Mouse (Mus musculus): ENCODE measurements around the gene Ugt1a8. TPM values are rescaled to one million over a fixed set of nuclear protein-coding genes. Genes with fewer than 3 reads are reported as not detected.
"Not testable (repeated sequence)": the region's sequence is repeated elsewhere in the genome, so short reads cannot be mapped to it uniquely, and the experiment has no call there.

Gene Ugt1a8
- polyA plus RNA-seq, 1 experiment from 2014 or later = not detected

GRCm38 (mm10) chr1:88218051-88218450 lies 130.4 kb downstream of the Ugt1a8 start:
- no peaks in the 10 kb centered on the region for H3K4me1 ChIP-seq
- no peak overlapping the region for H3K4me2 ChIP-seq (replicated peaks)
- ATAC-seq (ENCODE audit: low FRiP score, low read depth) = no peak
- WGBS = 75% methylated on average over 9 of the region's 9 CpGs
- no peaks in the 10 kb centered on the region for H3K27me3 ChIP-seq
- H3K9me3 ChIP-seq = peaks cover 47% of the 10 kb centered on the region
- H3K4me3 ChIP-seq = no peak overlapping the region
- no peak overlapping the region for H3K9ac ChIP-seq (replicated peaks)
- no peak overlapping the region for H3K27ac ChIP-seq (replicated peaks)
- no peaks in the 10 kb centered on the region for H3K36me3 ChIP-seq

- WGBS = 49% methylated on average over 4 of the region's 4 CpGs
- Histone ChIP-seq H3K4me3 (no peak overlapping the region), H3K9ac (replicated peaks) (no peak overlapping the region), H3K9me3 (peaks cover 41% of the 10 kb centered on the region), H3K4me1 (no peaks in the 10 kb centered on the region), H3K27ac (replicated peaks) (no peak overlapping the region), H3K27me3 (no peaks in the 10 kb centered on the region), H3K36me3 (no peaks in the 10 kb centered on the region), H3K4me2 (replicated peaks) (no peak overlapping the region)
- no peak for ATAC-seq (ENCODE audit: low FRiP score, low read depth)
Observed at GRCm38 (mm10) chr1:88218591-88218990, 131.0 kb downstream of the Ugt1a8 start.

GRCm38 (mm10) chr1:88219054-88219453 lies 131.4 kb downstream of the Ugt1a8 start:
- ATAC-seq (ENCODE audit: low FRiP score, low read depth) = no peak
- peaks cover 37% of the 10 kb centered on the region for H3K9me3 ChIP-seq
- no peaks in the 10 kb centered on the region for H3K36me3 ChIP-seq
- H3K27ac ChIP-seq (replicated peaks) = no peak overlapping the region
- WGBS = 15% methylated on average over 1 of the region's 1 CpGs
- H3K9ac ChIP-seq (replicated peaks) = no peak overlapping the region
- H3K4me3 ChIP-seq = no peak overlapping the region
- no peaks in the 10 kb centered on the region for H3K27me3 ChIP-seq
- H3K4me2 ChIP-seq (replicated peaks) = no peak overlapping the region
- H3K4me1 ChIP-seq = no peaks in the 10 kb centered on the region

- no peak for ATAC-seq (ENCODE audit: low FRiP score, low read depth)
- H3K4me2 ChIP-seq (replicated peaks) = no peak overlapping the region
- H3K9me3 ChIP-seq = peaks cover 27% of the 10 kb centered on the region
- H3K4me3 ChIP-seq = no peak overlapping the region
- H3K27ac ChIP-seq (replicated peaks) = no peak overlapping the region
- H3K27me3 ChIP-seq = no peaks in the 10 kb centered on the region
- no peaks in the 10 kb centered on the region for H3K4me1 ChIP-seq
- H3K9ac ChIP-seq (replicated peaks) = no peak overlapping the region
- no peaks in the 10 kb centered on the region for H3K36me3 ChIP-seq
Observed at GRCm38 (mm10) chr1:88220336-88220735, 132.7 kb downstream of the Ugt1a8 start.

GRCm38 (mm10) chr1:88222216-88222615 lies 134.6 kb downstream of the Ugt1a8 start:
- 49% methylated on average over 2 of the region's 2 CpGs for WGBS
- H3K4me2 ChIP-seq (replicated peaks) = no peak overlapping the region
- no peak overlapping the region for H3K27ac ChIP-seq (replicated peaks)
- no peak overlapping the region for H3K4me3 ChIP-seq
- no peak overlapping the region for H3K9ac ChIP-seq (replicated peaks)
- H3K4me1 ChIP-seq = no peaks in the 10 kb centered on the region
- H3K36me3 ChIP-seq = no peaks in the 10 kb centered on the region
- ATAC-seq (ENCODE audit: low FRiP score, low read depth) = no peak
- H3K9me3 ChIP-seq = peaks cover 30% of the 10 kb centered on the region
- H3K27me3 ChIP-seq = no peaks in the 10 kb centered on the region

- not testable (repeated sequence) for ATAC-seq (ENCODE audit: low FRiP score, low read depth); H3K4me1 ChIP-seq; H3K4me2 ChIP-seq (replicated peaks); H3K36me3 ChIP-seq; H3K4me3 ChIP-seq; H3K27me3 ChIP-seq; H3K9ac ChIP-seq (replicated peaks); H3K27ac ChIP-seq (replicated peaks)
- H3K9me3 ChIP-seq = peaks cover 33% of the 10 kb centered on the region
Observed at GRCm38 (mm10) chr1:88223011-88223515, 135.4 kb downstream of the Ugt1a8 start.

- Histone ChIP-seq H3K27ac (replicated peaks) (no peak overlapping the region), H3K9ac (replicated peaks) (no peak overlapping the region), H3K4me3 (no peak overlapping the region), H3K4me2 (replicated peaks) (no peak overlapping the region), H3K4me1 (no peaks in the 10 kb centered on the region), H3K36me3 (no peaks in the 10 kb centered on the region), H3K27me3 (no peaks in the 10 kb centered on the region), H3K9me3 (peaks cover 38% of the 10 kb centered on the region)
- WGBS = 60% methylated on average over 1 of the region's 1 CpGs
- no peak for ATAC-seq (ENCODE audit: low FRiP score, low read depth)
Observed at GRCm38 (mm10) chr1:88223591-88223990, 136.0 kb downstream of the Ugt1a8 start.

- no peak overlapping the region for H3K4me2 ChIP-seq (replicated peaks)
- no peaks in the 10 kb centered on the region for H3K27me3 ChIP-seq
- no peak overlapping the region for H3K27ac ChIP-seq (replicated peaks)
- no peak for ATAC-seq (ENCODE audit: low FRiP score, low read depth)
- H3K9ac ChIP-seq (replicated peaks) = no peak overlapping the region
- peaks cover 44% of the 10 kb centered on the region for H3K9me3 ChIP-seq
- 68% methylated on average over 2 of the region's 2 CpGs for WGBS
- no peaks in the 10 kb centered on the region for H3K4me1 ChIP-seq
- no peaks in the 10 kb centered on the region for H3K36me3 ChIP-seq
- no peak overlapping the region for H3K4me3 ChIP-seq
Observed at GRCm38 (mm10) chr1:88224029-88224776, 136.6 kb downstream of the Ugt1a8 start.

GRCm38 (mm10) chr1:88225301-88225700 lies 137.7 kb downstream of the Ugt1a8 start:
- WGBS = 38% methylated on average over 2 of the region's 2 CpGs
- H3K27ac ChIP-seq (replicated peaks); H3K4me3 ChIP-seq; H3K9ac ChIP-seq (replicated peaks); H3K27me3 ChIP-seq; H3K36me3 ChIP-seq; ATAC-seq (ENCODE audit: low FRiP score, low read depth); H3K4me2 ChIP-seq (replicated peaks); H3K4me1 ChIP-seq: not testable (repeated sequence)
- peaks cover 55% of the 10 kb centered on the region for H3K9me3 ChIP-seq

- Histone ChIP-seq H3K9me3 (peaks cover 60% of the 10 kb centered on the region), H3K27me3 (no peaks in the 10 kb centered on the region), H3K36me3 (no peaks in the 10 kb centered on the region), H3K4me2 (replicated peaks) (no peak overlapping the region), H3K9ac (replicated peaks) (no peak overlapping the region), H3K27ac (replicated peaks) (no peak overlapping the region), H3K4me3 (no peak overlapping the region), H3K4me1 (no peaks in the 10 kb centered on the region)
- ATAC-seq (ENCODE audit: low FRiP score, low read depth) = no peak
Observed at GRCm38 (mm10) chr1:88225741-88226140, 138.1 kb downstream of the Ugt1a8 start.

- no peak for ATAC-seq (ENCODE audit: low FRiP score, low read depth)
- Histone ChIP-seq H3K36me3 (no peaks in the 10 kb centered on the region), H3K27me3 (no peaks in the 10 kb centered on the region), H3K4me2 (replicated peaks) (no peak within 1 kb of the TSS), H3K4me1 (no peaks in the 10 kb centered on the region), H3K4me3 (no peak within 1 kb of the TSS), H3K9ac (replicated peaks) (no peak within 1 kb of the TSS), H3K9me3 (peaks cover 70% of the 10 kb centered on the region), H3K27ac (replicated peaks) (no peak within 1 kb of the TSS)
- WGBS = 50% methylated on average over 5 of the region's 5 CpGs
Observed at GRCm38 (mm10) chr1:88226670-88227379, 139.2 kb downstream of the Ugt1a8 start, which contains the start of gene Mroh2a. Mroh2a (plus strand) TSS chr1:88226986.

GRCm38 (mm10) chr1:88227482-88227881 lies 139.9 kb downstream of the Ugt1a8 start:
- Histone ChIP-seq H3K4me1 (no peaks in the 10 kb centered on the region), H3K9ac (replicated peaks) (no peak overlapping the region), H3K9me3 (peaks cover 72% of the 10 kb centered on the region), H3K4me3 (no peak overlapping the region), H3K27me3 (no peaks in the 10 kb centered on the region), H3K27ac (replicated peaks) (no peak overlapping the region), H3K36me3 (no peaks in the 10 kb centered on the region), H3K4me2 (replicated peaks) (no peak overlapping the region)
- no peak for ATAC-seq (ENCODE audit: low FRiP score, low read depth)
- 62% methylated on average over 2 of the region's 2 CpGs for WGBS
